ENCODE assay signal across 8 mouse cellular contexts in the genomic region with DNA sequence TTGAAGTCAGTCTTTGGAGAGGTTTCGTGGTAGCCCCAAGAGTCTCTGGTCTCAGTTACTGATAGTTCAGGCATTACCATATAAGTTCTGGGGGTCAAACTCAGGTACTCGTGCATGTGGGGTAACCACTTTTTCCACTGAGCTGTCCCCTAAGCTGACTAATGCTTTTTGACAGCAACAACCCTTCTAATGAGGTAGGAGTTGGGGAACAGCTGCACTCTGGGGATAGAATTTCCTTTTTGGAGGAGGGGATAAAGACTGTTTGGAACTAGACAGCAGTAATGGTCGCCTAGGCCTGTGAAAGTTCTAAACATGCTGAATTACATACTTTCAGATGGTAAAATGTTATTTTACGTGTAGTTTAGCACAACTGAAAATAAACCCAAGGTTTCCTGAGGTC.
DNase-seq lines count a peak whose midpoint lies in the region; ATAC-seq and TF ChIP-seq lines count a peak whose summit lies in the region.
"Had no signal": no experiment of that assay in that cellular context is flagged by ENCODE, and none has a peak within 500 bp of the region (broad histone marks: within the 10 kb centered on the region; RNA-seq: fewer than 3 reads in every experiment).

No protein-coding gene starts in this region.

- H3K27ac ChIP-seq in hindbrain, embryonic 13.5 days: 0 out of 2 replicates have a peak overlapping the region, but pooled peaks have one; percentile 30
- no peak overlapping the region for H3K27ac ChIP-seq in hindbrain, embryonic 11.5 days (ENCODE audit: low read depth, low read length)
- 0 out of 2 replicates have a peak overlapping the region, but pooled peaks have one; percentile 39 for H3K27ac ChIP-seq in midbrain, embryonic 12.5 days (replicated peaks)
- H3K27ac ChIP-seq in midbrain, postnatal 0 days (ENCODE audit: low read depth, low read length): no peak overlapping the region
- H3K27ac ChIP-seq in limb, embryonic 11.5 days (replicated peaks; ENCODE audit: low read depth, low read length): no peak overlapping the region
- H3K27ac ChIP-seq: hindbrain, embryonic 14.5 days had no signal

- no peak overlapping the region for H3K4me3 ChIP-seq in hindbrain, embryonic 13.5 days
- no peak overlapping the region for H3K4me3 ChIP-seq in hindbrain, embryonic 11.5 days (ENCODE audit: low read depth, low read length)
- no peak overlapping the region for H3K4me3 ChIP-seq in midbrain, embryonic 12.5 days
- H3K4me3 ChIP-seq in midbrain, postnatal 0 days (ENCODE audit: low read depth, low read length): no peak overlapping the region
- no peak overlapping the region for H3K4me3 ChIP-seq in limb, embryonic 11.5 days (ENCODE audit: low read depth, low read length)

- ATAC-seq in hindbrain, embryonic 13.5 days (ENCODE audit: low FRiP score): no peak
- ATAC-seq in hindbrain, embryonic 11.5 days (ENCODE audit: low FRiP score): no peak
- ATAC-seq in midbrain, embryonic 12.5 days (ENCODE audit: low FRiP score, low read depth): no peak
- no peak for ATAC-seq in midbrain, postnatal 0 days (ENCODE audit: low FRiP score)
- no peak for ATAC-seq in limb, embryonic 11.5 days (ENCODE audit: insufficient number of reproducible peaks, low FRiP score, low TSS enrichment, low read depth)
- no peak for ATAC-seq in activated CD4-positive, CD25-positive, alpha-beta regulatory T cell, adult 4 months

- no peak for DNase-seq in hindbrain, embryonic 11.5 days (ENCODE audit: low spot score)
- DNase-seq in midbrain, postnatal 0 days (ENCODE audit: low spot score): no peak
- no peak for DNase-seq in limb, embryonic 11.5 days (ENCODE audit: low spot score)
- DNase-seq in ovary, adult 18-20 months (ENCODE audit: low spot score): no peak

- no peaks in the 10 kb centered on the region for H3K9me3 ChIP-seq in hindbrain, embryonic 13.5 days
- H3K9me3 ChIP-seq in hindbrain, embryonic 11.5 days (ENCODE audit: control insufficient read depth, low read length): no peaks in the 10 kb centered on the region
- H3K9me3 ChIP-seq in midbrain, embryonic 12.5 days: no peaks in the 10 kb centered on the region
- no peaks in the 10 kb centered on the region for H3K9me3 ChIP-seq in midbrain, postnatal 0 days (ENCODE audit: low read length)
- no peaks in the 10 kb centered on the region for H3K9me3 ChIP-seq in limb, embryonic 11.5 days (ENCODE audit: control insufficient read depth, low read length)

- no peaks in the 10 kb centered on the region for H3K36me3 ChIP-seq in hindbrain, embryonic 13.5 days
- H3K36me3 ChIP-seq in hindbrain, embryonic 11.5 days (ENCODE audit: control insufficient read depth, insufficient read depth, low read length): no peaks in the 10 kb centered on the region
- no peaks in the 10 kb centered on the region for H3K36me3 ChIP-seq in midbrain, embryonic 12.5 days
- H3K36me3 ChIP-seq in midbrain, postnatal 0 days (ENCODE audit: insufficient read depth, low read length): no peaks in the 10 kb centered on the region
- no peaks in the 10 kb centered on the region for H3K36me3 ChIP-seq in limb, embryonic 11.5 days (ENCODE audit: control insufficient read depth, insufficient read depth, low read length)

- no peak overlapping the region for H3K4me2 ChIP-seq in hindbrain, embryonic 13.5 days
- H3K4me2 ChIP-seq in hindbrain, embryonic 11.5 days (replicated peaks; ENCODE audit: low read depth, low read length): no peak overlapping the region
- no peak overlapping the region for H3K4me2 ChIP-seq in midbrain, embryonic 12.5 days (replicated peaks)
- no peak overlapping the region for H3K4me2 ChIP-seq in midbrain, postnatal 0 days (ENCODE audit: low read depth, low read length, poor library complexity, severe bottlenecking)
- H3K4me2 ChIP-seq in limb, embryonic 11.5 days (ENCODE audit: low read depth, severe bottlenecking): peak overlapping the region; percentile 24; the same call in 1 of the 2 replicates

- H3K4me1 ChIP-seq in hindbrain, embryonic 13.5 days (replicated peaks): peaks cover 66% of the 10 kb centered on the region
- H3K4me1 ChIP-seq in hindbrain, embryonic 11.5 days (replicated peaks; ENCODE audit: control insufficient read depth, insufficient read depth, low read length): peaks cover 17% of the 10 kb centered on the region; the same call in 1 of the 2 replicates
- H3K4me1 ChIP-seq in midbrain, embryonic 12.5 days: peaks cover 51% of the 10 kb centered on the region
- no peaks in the 10 kb centered on the region for H3K4me1 ChIP-seq in midbrain, postnatal 0 days (ENCODE audit: insufficient read depth, low read length)
- H3K4me1 ChIP-seq in limb, embryonic 11.5 days (ENCODE audit: control insufficient read depth, insufficient read depth, low read length): peaks cover 41% of the 10 kb centered on the region

- no peaks in the 10 kb centered on the region for H3K27me3 ChIP-seq in hindbrain, embryonic 13.5 days
- H3K27me3 ChIP-seq in hindbrain, embryonic 11.5 days (ENCODE audit: control insufficient read depth, insufficient read depth, low read length): no peaks in the 10 kb centered on the region
- 0 out of 2 replicates have a peak, but pooled peaks cover 7% of the 10 kb centered on the region for H3K27me3 ChIP-seq in midbrain, embryonic 12.5 days
- no peaks in the 10 kb centered on the region for H3K27me3 ChIP-seq in midbrain, postnatal 0 days (ENCODE audit: insufficient read depth, low read length)
- no peaks in the 10 kb centered on the region for H3K27me3 ChIP-seq in limb, embryonic 11.5 days (ENCODE audit: control insufficient read depth, insufficient read depth, low read length)

- WGBS in hindbrain, embryonic 13.5 days: 77% methylated on average over 4 of the region's 4 CpGs
- 64% methylated on average over 4 of the region's 4 CpGs for WGBS in hindbrain, embryonic 11.5 days
- WGBS in midbrain, embryonic 12.5 days: 75% methylated on average over 4 of the region's 4 CpGs
- WGBS in midbrain, postnatal 0 days: 65% methylated on average over 4 of the region's 4 CpGs
- 59% methylated on average over 4 of the region's 4 CpGs for WGBS in limb, embryonic 11.5 days

- no peak for TF ChIP-seq CTCF in midbrain, postnatal 0 days (IDR thresholded peaks at IDR 0.05)

- no peak overlapping the region for H3K9ac ChIP-seq in hindbrain, embryonic 13.5 days
- H3K9ac ChIP-seq in hindbrain, embryonic 11.5 days (ENCODE audit: low read depth, low read length): no peak overlapping the region
- no peak overlapping the region for H3K9ac ChIP-seq in midbrain, embryonic 12.5 days (replicated peaks)
- no peak overlapping the region for H3K9ac ChIP-seq in midbrain, postnatal 0 days (replicated peaks; ENCODE audit: low read length, poor library complexity, severe bottlenecking)
- no peak overlapping the region for H3K9ac ChIP-seq in limb, embryonic 11.5 days (ENCODE audit: low read length)
- H3K9ac ChIP-seq: hindbrain, embryonic 14.5 days had no signal

Comparison
In these comparisons a context has a peak if more than half of its experiments do, and no peak if none do; other contexts are left out.
1. H3K27ac ChIP-seq: peak in hindbrain, embryonic 13.5 days (single experiment) and midbrain, embryonic 12.5 days (single experiment); none in hindbrain, embryonic 11.5 days (single experiment), midbrain, postnatal 0 days (single experiment) and limb, embryonic 11.5 days (single experiment).